In genomic region chr1:72336780-72337179, GRCm38 (mm10) we compare ENCODE assay signal across 23 mouse cellular contexts. TPM values are rescaled to one million over a fixed set of nuclear protein-coding genes. Genes with fewer than 3 reads are reported as not detected.
DNase-seq lines count a peak whose midpoint lies in the region.
"Had no signal": no experiment of that assay in that cellular context is flagged by ENCODE, and none has a peak within 500 bp of the region (broad histone marks: within the 10 kb centered on the region; RNA-seq: fewer than 3 reads in every experiment).

No protein-coding gene starts in this region.

- no peaks in the 10 kb centered on the region for H3K4me1 ChIP-seq in heart, embryonic 10.5 days
- H3K4me1 ChIP-seq: embryonic facial prominence, embryonic 10.5 days; forebrain, embryonic 15.5 days; liver, embryonic 13.5 days; megakaryocyte, embryonic 14.5 days had no signal

- intact Hi-C loops in left cerebral cortex, postnatal 4 days (cut with DNase I), result no loop called here
- intact Hi-C loops in left cerebral cortex, postnatal 14 days (cut with DNase I), result no loop called here

- peaks cover 40% of the 10 kb centered on the region for H3K36me3 ChIP-seq in heart, embryonic 10.5 days

- peak; percentile 37 to 59 for DNase-seq in frontal cortex, postnatal 36 days (ENCODE audit: low spot score in 2 of 2)
- no peak for DNase-seq in frontal cortex, postnatal 25 days (ENCODE audit: low spot score in 2 of 2)
- peak; percentile 36 to 40 for DNase-seq in left cerebral cortex, adult 9 months (ENCODE audit: low spot score in 2 of 2)
- DNase-seq in left cerebral cortex, postnatal 4 days, result no peak
- DNase-seq in left cerebral cortex, postnatal 14 days (ENCODE audit: low spot score in 2 of 2), result peak; percentile 31 to 37
- DNase-seq in cerebellum, adult 18-20 months, result no peak
- DNase-seq in heart, embryonic 10.5 days (ENCODE audit: low spot score), result no peak
- DNase-seq: adrenal gland, postnatal 14 days; cerebellum, adult 9-11 months; heart, postnatal 4 days; kidney, adult 2 months; kidney, postnatal 10 days; liver, embryonic 13.5 days; lung, embryonic 14.5 days; lung, postnatal 36 days; midbrain, embryonic 14.5 days; thymus, adult 2 months had no signal

- 92% methylated on average over 8 of the region's 8 CpGs for WGBS in heart, embryonic 10.5 days

- H3K9me3 ChIP-seq in heart, embryonic 10.5 days, result no peaks in the 10 kb centered on the region
- H3K9me3 ChIP-seq: embryonic facial prominence, embryonic 10.5 days; forebrain, embryonic 15.5 days; liver, embryonic 13.5 days; megakaryocyte, embryonic 14.5 days had no signal

- H3K27me3 ChIP-seq in heart, embryonic 10.5 days (ENCODE audit: insufficient read depth, poor library complexity, severe bottlenecking), result no peaks in the 10 kb centered on the region
- H3K27me3 ChIP-seq: forebrain, embryonic 15.5 days; liver, embryonic 13.5 days; megakaryocyte, embryonic 14.5 days had no signal

- no peak overlapping the region for H3K27ac ChIP-seq in heart, embryonic 10.5 days
- H3K27ac ChIP-seq: embryonic facial prominence, embryonic 10.5 days; forebrain, embryonic 15.5 days; hindbrain, embryonic 14.5 days; liver, embryonic 13.5 days had no signal

- H3K4me3 ChIP-seq in heart, embryonic 10.5 days, result no peak overlapping the region
- H3K4me3 ChIP-seq: embryonic facial prominence, embryonic 10.5 days; forebrain, embryonic 15.5 days; liver, embryonic 13.5 days; megakaryocyte, embryonic 14.5 days had no signal

RNA-seq across cellular contexts. Expression of gene Xrcc5, which starts 29.6 kb away (rescaled TPM):
- 10 to 100 TPM; 11.0 to 12.2 TPM for total RNA-seq in left cerebral cortex, postnatal 4 days (2021)
- 10 to 100 TPM; 11.2 to 12.5 TPM for total RNA-seq in left cerebral cortex, postnatal 14 days (2021)
- 24.1 and 35.1 TPM in 2 replicates for polyA plus RNA-seq in heart, embryonic 10.5 days (2016; fragmentation: Nextera tagmentation; extraction: Ambion mirVana)

RNA-seq across cellular contexts. Expression of gene Tmem169, which starts 52.6 kb away (rescaled TPM):
- total RNA-seq in left cerebral cortex, postnatal 4 days (2021), result 10 to 100 TPM; 35.1 to 38.4 TPM
- total RNA-seq in left cerebral cortex, postnatal 14 days (2021), result 10 to 100 TPM; 32.4 to 32.6 TPM
- 0.36 and 1.1 TPM in 2 replicates for polyA plus RNA-seq in heart, embryonic 10.5 days (2016; fragmentation: Nextera tagmentation; extraction: Ambion mirVana)
- total RNA-seq: gastrocnemius, adult 8-10 months had no signal
- polyA plus RNA-seq: inflammation-experienced regulatory T-cells, adult 6 months had no signal

RNA-seq across cellular contexts. Expression of gene Pecr, which starts 52.7 kb away (rescaled TPM):
- total RNA-seq in left cerebral cortex, postnatal 4 days (2021), result 1 to 10 TPM; 4.8 to 5.6 TPM
- total RNA-seq in left cerebral cortex, postnatal 14 days (2021), result 1 to 10 TPM; 4.8 TPM
- 20.4 and 28.6 TPM in 2 replicates for polyA plus RNA-seq in heart, embryonic 10.5 days (2016; fragmentation: Nextera tagmentation; extraction: Ambion mirVana)

Comparison
In these comparisons a context has a peak if more than half of its experiments do, and no peak if none do; other contexts are left out.
1. DNase-seq: peak in frontal cortex, postnatal 36 days (2 of 2), left cerebral cortex, adult 9 months (2 of 2) and left cerebral cortex, postnatal 14 days (2 of 2); none in frontal cortex, postnatal 25 days (0 of 2), left cerebral cortex, postnatal 4 days (single experiment), cerebellum, adult 18-20 months (0 of 2) and heart, embryonic 10.5 days (single experiment).